Mouse (Mus musculus) cerebellum, adult 9-10 months (tissue): ENCODE measurements around the gene Socs3.

Experiments used
- DNase-seq: peaks from one replicate; pipeline ENCODE4 v3.0.0; 2022

Gene Socs3

GRCm38 (mm10) chr11:117918541-117918940 is 51.3 kb downstream of the Socs3 start:
- DNase-seq = no peak
